Mouse (Mus musculus) stomach, embryonic 15.5 days (tissue): ENCODE results near the gene Cep95. TPM values are rescaled to one million over a fixed set of nuclear protein-coding genes. Genes with fewer than 3 reads are reported as not detected.

Source experiments
- microRNA-seq: library from miRNA; unstranded; fragments of <30 nt; microRNA quantifications from one replicate; pipeline ENCODE4, GENCODE M21; 2016
- polyA plus RNA-seq: library from polyadenylated mRNA; unstranded; fragments of >200 nt; fragmentation: Nextera tagmentation; extraction: Ambion mirVana; gene quantifications from 2 replicates; pipeline ENCODE4 v1.2.1, GENCODE M21; 2015

Cep95 gene
- polyA plus RNA-seq, 1 experiment from 2014 or later, result 17.7 TPM

Small RNA genes lying within 50 kb of the gene (microRNA-seq; reads per million reads assigned to microRNA genes)
- gene Gm25994, result not detected
- 4.6 reads per million, percentile 18 among the genes with 10 or more reads in this experiment for gene Mir3064

Other genes with a start within 250 kb of the Cep95 start
- gene Tex2, start 175.8 kb upstream of the Cep95 start, polyA plus RNA-seq, result 10.3 and 11.9 TPM in 2 replicates
- 44.6 and 48.5 TPM in 2 replicates for gene Pecam1, start 38.6 kb upstream of the Cep95 start, polyA plus RNA-seq
- 2.5 and 2.7 TPM in 2 replicates for gene Milr1, start 38.0 kb upstream of the Cep95 start, polyA plus RNA-seq
- gene Polg2, start 9.7 kb upstream of the Cep95 start, polyA plus RNA-seq, result 9.7 and 11.1 TPM in 2 replicates
- gene Ddx5, start 67 bp upstream of the Cep95 start, polyA plus RNA-seq, result 295 and 312 TPM in 2 replicates
- gene Smurf2, start 131.5 kb downstream of the Cep95 start, polyA plus RNA-seq, result 13.2 and 13.4 TPM in 2 replicates
- 259 and 365 TPM in 2 replicates for gene Kpna2, start 210.3 kb downstream of the Cep95 start, polyA plus RNA-seq
- gene 1810010H24Rik, start 236.4 kb downstream of the Cep95 start, polyA plus RNA-seq, result 3.1 and 3.4 TPM in 2 replicates